Mouse (Mus musculus) heart, adult 8-10 months (tissue): ENCODE data around the gene Acsm4. TPM values are rescaled to one million over a fixed set of nuclear protein-coding genes. Genes with fewer than 3 reads are reported as not detected.
"Not testable (repeated sequence)": the region's sequence is repeated elsewhere in the genome, so short reads cannot be mapped to it uniquely, and the experiment has no call there.

Experiments used
- DNase-seq: peaks from one replicate; pipeline ENCODE4 v3.0.0; 2022; ENCODE audit warnings: low spot score
- total RNA-seq, 4 experiments: library from RNA; stranded (reverse); gene quantifications; 2 replicates each; pipeline ENCODE4 v1.2.4; 2022

The Acsm4 gene
- total RNA-seq, result not detected

DNA sequence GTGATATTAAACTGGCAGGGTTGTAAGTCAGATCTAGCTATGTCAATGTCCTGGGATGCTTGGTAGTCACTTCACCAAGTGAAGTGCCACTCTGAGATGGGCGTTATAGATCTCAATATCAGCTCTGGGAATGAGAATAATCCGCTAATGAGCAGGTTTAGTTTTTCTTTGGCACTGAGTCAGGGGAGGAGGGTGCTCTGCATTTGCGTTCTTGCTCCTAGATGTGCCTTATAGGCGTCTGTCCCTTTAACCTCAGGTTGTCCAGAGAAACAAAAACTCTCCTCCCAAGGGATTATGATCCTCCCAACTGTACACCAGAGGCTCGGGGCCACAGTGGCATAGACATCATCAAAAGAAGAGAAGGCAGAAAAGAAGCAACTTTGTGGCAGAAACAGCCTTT, at the start of gene Acsm4:
Gene Acsm4, plus strand, starts transcription at position 301 of the 400 bp plus-strand sequence.
- no peak for DNase-seq

DNA sequence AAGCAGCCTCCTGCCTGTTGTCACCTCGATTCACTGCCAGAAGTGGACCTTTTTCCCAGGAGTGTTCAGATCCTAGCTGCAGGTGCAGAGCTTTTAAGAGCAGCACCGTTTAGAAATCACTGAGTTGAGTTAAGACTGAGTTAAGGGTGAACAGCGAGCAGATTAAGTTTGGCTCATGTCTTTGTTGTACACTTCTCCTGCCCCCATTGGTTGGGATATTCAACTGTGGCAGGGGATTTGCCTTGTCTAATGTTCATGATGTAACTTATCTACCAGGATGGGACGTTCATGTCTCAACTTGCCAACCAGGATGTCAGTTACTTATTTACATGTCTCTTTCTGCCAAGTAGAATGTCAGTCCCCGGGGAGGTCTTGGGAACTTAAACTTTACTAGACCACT, 47.5 kb upstream of the Acsm4 start:
- no peak for DNase-seq

DNA sequence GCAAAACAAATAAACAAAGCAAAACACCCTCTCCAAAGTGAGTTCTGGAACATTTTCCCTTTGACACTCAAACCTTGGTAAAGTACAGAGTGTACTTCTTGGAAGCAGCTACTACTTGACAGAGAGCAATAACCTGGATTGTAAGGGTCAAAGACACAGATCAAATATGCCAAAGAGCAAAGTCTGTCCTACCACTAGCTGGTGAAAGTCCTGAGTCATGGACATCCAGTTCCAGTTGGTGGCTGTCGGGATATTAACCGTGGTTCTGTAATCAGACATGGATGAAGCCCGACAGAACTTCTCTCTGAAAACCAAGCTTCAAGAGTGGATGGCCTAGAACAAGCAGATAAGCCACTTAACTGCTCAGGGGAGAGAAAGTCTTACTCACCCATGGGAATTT, 21.9 kb upstream of the Acsm4 start:
- DNase-seq, result no peak

- no peak for DNase-seq
These were observed 19.4 kb upstream of the Acsm4 start for GRCm38 (mm10) chr7:119670395-119670794.

DNA sequence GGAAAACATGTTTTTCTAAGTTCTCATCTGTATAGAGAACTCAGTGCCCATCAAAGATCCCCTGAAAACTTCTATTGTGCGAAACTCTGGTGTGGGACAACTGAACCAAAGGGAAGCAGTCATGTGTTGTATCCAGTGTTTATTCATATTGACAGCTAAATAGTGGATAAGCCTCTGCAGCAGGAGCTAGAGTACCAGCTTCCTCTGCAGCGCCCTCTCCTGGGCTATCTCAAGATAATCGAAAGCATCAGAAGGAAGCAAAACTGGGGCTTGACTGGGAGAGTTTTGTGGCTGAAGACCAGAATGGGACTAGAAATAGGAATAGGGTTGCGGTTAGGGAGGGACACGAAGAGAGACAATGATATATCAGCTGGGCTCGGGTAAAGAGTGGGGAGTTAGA, 18.9 kb upstream of the Acsm4 start:
- DNase-seq, result no peak

DNA sequence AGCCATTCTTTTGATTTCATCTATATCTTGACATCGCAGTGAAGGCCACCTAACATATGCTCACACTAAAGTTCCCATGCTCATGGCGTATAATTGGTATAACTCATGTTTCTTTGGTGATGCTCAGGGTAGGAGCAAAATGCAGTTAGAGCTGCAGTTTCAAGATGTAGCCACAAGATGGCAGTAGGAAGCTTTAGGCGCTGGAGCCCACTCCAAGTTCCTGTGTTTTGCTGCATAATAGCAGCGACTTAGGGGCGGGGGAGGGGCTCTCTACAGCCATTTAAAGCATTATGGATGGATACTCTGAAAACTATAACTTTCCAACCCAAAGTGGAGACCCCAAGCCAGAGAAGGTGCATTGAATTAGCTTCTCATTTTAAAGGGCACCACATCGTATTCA, 16.4 kb upstream of the Acsm4 start:
- DNase-seq, result no peak

DNA sequence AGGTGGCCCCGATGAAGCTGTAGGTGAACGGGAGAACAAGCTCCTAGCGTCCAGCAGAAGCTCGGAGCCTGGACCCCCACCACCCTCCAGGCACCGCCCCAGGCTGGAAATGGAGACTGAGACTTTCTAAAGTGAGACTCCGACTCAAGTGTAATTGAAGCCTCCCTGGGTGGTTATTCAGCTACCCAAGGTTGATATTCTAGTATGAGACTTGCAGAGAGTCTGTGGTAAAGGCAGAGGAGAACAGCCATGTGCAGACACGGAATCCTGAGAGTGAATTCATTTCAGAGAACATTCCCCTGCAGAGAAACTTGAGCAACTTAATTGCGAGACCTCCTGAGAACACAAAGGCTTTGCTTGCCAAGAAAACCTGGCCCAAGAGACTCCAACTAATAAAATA, 9.7 kb upstream of the Acsm4 start:
- DNase-seq, result no peak

DNA sequence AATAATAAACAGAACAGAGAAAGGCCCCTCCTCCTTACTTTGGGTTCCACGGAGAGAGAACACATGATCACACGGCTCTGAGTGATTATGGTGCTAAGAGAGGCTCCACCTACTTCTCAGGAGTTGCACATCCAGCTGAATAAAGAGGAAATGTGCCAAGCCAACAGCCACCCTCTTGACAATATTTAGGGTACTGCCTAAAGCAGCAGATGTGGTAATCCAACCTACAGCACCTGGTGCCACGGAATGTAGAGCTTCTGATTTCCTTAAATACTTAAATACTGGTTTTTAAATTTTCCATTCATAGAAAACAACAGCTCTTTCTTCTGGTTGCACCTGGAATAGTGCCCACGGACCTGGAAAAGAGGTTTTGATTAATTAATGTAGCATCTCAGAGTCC, 7.1 kb upstream of the Acsm4 start:
- no peak for DNase-seq

DNA sequence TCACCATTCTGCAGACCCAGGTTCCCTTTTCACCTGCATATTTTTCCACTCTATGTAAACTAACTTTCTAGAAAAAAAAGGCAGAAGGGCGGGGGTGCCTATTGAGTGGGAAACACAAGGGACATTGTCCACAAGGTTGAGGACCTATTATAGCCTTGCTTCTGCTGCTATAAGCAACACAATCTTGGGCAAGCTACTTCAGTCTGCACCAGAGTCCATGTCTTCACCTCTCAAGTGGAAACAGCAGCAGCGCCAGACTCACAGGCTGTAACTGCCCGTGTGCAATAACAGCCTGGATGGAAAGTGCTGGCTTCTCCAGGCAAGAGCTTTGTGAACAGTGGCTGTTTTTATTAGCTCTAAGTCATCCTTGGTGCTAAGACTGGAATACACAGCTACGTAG, 2.5 kb downstream of the Acsm4 start:
- DNase-seq, result no peak

- no peak for DNase-seq
These were observed 5.1 kb downstream of the Acsm4 start for GRCm38 (mm10) chr7:119694926-119695325.

DNA sequence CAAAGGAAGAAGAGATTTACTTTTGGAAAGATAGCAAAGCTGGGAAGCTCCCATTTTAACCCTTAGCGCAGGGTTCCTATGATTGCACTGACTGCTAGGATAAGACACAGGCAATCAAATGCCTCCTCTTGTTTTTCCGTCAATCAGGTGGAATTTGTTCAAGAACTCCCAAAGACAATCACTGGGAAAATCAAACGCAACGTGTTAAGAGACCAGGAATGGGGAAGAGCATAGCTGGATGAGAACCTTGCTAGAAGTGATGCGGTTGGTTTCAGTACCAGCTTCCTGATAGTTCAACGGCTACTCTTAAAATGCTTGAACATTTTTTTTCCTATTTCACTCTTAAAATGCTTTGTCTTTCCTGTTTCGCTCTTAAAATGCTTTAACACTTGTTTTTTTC, 24.3 kb downstream of the Acsm4 start:
- no peak for DNase-seq

DNA sequence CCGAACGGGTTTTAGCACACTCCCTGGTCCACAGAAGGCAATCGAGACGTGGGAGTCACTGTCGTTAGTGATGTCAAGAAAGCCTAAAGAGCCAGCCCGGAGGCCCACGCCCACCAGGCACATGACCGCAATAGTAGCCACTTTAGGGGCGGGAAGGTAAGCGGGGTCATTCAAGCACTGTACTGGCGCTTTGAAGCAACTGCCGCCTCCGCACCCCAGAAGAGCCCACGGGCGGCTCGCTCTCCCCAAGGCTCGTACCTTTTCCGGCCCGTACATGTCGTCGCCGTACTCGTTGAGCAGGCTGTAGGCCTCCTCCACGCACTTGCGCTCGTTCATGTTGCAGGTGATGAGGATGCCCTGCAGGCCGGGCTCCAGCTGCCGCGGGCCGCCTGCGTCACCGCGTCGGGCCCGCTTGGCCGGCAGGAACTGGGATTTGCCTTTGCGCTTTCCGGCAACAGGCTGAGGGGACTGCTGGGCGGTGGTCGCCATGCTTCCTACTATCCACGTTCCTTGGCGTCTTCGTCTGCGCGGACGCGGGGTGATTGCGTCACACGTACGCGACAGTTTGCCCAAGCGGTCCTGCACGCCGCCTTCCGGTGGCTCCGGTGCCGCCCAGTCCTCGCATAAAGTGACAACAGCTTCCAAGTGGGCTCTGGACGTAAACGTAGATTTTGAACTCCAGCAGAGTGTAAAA, 30.6 kb downstream of the Acsm4 start, which contains the start of gene Thumpd1:
Gene Thumpd1, minus strand, starts transcription at position 546 of the 694 bp plus-strand sequence.
- DNase-seq, result peak; percentile 90

DNA sequence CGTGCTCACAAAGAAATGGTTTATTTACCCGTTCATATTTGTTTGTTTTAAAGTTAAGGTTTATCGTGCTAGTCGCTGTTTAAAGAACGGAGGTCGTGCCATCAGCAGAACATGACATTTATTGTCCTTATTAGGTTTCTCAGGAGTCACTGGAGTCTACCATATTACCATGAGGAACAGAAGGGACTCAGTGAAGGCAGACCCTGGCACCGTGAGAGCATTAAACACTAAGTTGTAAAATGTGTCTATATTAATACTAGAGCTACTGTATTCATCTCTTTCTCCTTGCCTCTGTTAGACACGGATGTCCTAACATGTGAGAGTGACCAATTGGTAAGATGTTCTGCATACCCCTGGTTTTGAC, 31.1 kb downstream of the Acsm4 start:
- DNase-seq, result no peak

DNA sequence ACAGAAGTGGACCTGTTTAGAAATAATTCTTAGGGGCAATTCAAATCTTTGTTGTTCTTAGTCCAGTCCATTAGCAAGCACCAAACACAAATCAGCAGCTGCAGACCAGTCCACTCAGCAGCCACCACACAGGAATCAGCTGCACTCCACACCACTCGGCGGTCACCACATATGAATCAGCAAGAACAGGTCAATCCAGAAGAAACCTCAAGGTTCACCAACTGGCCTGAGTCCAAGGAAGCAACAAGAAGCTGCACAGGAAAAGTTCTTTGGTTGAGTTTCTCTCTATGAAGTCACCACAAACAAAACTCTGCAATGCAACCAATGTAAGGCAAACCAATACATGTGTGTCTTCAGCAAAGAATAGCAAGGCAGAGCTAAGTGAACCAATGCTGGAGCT, 37.8 kb downstream of the Acsm4 start:
- no peak for DNase-seq

- DNase-seq, result not testable (repeated sequence)
These were observed 41.4 kb downstream of the Acsm4 start for GRCm38 (mm10) chr7:119731262-119731661.

DNA sequence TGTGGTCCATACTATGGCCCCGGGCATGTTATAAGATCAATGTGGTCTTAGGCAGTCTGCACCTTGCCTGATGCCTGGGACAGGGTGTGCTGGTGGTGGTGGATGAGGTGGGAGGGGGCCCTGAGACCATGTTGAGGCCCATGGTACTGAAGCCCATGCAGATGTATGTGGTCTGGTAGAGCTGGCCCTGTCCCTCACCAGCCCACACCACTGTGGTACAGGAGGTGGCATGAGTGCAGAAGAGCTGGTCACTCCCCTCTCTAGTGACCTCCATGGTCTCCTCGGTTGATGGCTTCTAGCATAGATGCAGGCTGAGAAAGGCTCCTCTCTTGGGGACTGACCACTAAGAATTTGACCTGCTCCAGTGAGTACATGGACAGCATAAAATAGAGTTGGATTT, 49.1 kb downstream of the Acsm4 start:
- no peak for DNase-seq

DNA sequence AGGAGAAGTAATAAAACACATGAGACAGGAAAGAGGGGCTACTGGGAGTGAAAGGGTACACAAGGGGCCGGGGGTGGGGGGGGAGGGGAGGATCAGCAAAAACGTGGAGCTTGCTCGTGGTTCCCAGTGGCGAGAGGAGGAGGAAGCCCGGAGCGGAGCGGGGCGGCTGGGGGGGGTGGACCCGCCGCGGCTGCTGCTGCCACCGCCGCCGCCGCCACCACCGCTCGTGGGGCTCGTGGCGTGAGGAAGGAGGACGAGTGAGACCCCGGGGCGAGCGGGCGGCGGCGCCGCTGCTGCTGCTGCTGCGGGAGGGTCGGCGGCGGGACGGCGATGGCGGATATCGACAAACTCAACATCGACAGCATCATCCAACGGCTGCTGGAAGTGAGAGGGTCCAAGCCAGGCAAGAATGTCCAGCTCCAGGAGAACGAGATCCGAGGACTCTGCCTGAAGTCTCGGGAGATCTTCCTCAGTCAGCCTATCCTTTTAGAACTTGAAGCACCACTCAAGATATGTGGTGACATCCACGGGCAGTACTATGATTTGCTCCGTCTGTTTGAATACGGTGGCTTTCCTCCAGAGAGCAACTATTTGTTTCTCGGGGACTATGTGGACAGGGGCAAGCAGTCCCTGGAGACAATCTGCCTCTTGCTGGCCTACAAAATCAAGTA, 50.1 kb downstream of the Acsm4 start:
- not testable (repeated sequence) for DNase-seq

DNA sequence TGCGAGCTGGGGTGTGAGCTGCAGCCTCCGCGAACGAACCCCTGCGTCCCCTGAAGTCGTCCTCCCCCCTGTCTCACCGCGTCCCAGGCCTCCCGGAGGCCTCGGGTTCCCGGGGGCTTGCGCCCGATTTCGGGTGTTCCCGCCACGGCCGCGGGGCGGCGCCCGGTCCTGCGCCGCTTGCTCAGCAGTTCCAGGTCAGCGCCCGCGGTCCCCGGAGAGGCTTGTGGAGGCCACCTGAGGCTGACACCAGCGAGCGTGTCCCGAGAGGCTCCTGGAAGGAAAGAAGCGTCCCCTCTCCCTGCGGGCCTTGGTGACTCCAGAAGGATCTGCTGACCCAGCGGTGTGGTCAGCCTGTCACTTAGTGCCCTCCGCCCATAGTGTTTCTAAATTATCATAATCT, 54.5 kb downstream of the Acsm4 start:
- DNase-seq, result no peak

GRCm38 (mm10) chr7:119745869-119746268, 56.0 kb downstream of the Acsm4 start:
- no peak for DNase-seq

- no peak for DNase-seq
These were observed 58.9 kb downstream of the Acsm4 start for GRCm38 (mm10) chr7:119748761-119749160.

DNA sequence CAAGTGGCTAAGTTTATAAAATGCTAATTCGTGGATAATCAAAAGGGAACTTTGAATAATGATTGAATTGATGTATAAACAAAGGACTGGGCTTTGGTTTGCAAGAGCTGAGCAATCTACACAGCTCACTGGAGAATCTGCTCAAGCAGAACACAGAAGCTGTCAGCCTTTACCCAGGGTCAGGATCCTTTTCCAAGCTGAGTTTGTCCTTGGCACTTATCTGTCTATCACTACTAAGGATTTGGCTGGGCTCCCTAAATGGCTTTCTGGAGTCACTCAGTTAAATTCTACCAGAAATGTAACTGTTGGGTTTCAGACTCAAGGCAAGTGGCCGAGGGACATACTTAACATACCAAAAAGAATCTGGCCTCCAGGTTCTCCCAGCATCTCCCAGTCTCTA, 60.1 kb downstream of the Acsm4 start:
- DNase-seq, result no peak

DNA sequence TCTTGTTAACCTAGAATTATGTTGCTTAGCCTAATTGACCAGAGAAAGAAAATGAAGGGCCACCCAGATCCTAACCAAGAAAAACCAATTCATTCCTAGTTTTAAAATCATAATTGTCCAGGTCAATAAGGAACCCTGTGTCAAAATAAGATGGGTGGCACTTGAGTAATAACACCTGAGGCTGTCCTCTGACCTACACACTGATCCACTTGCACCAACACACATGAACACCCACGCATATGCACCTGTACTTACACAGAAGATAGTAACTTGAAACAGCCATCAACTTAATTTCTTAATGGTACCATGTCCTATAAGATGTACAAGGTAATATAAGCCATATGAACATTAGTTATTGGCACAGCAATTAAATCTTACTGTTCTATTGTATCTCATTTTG, 63.9 kb downstream of the Acsm4 start:
- DNase-seq, result no peak

GRCm38 (mm10) chr7:119760527-119760951, 70.7 kb downstream of the Acsm4 start, which contains the start of gene Acsm3:
TSS of gene Acsm3 (plus strand) at chr7:119760923.
- no peak for DNase-seq
